Mouse (Mus musculus) kidney, adult 2 months (tissue): ENCODE results near the gene Nudt17.

ENCODE experiments used
- CTCF ChIP-seq: fragments of 200-500 bp; conservative IDR thresholded peaks from 2 replicates; pipeline ENCODE4 v1.5.1; 2011; ENCODE audit warnings: low read depth, mild to moderate bottlenecking, control low read depth, low read length, moderate library complexity, mixed read lengths; ENCODE audit not compliant: insufficient read depth, insufficient read length
- POLR2A ChIP-seq: fragments of 200-500 bp; IDR thresholded peaks from one replicate; pipeline ENCODE4 v1.6.1; 2011; ENCODE audit warnings: low read depth, low read length, control low read depth

- TF ChIP-seq CTCF (no peak), POLR2A (no peak)
Measured at GRCm38 (mm10) chr3:96679159-96679674, 29.1 kb downstream of the Nudt17 start.
